Mouse (Mus musculus): ENCODE results near the gene Vps37b. TPM values are rescaled to one million over a fixed set of nuclear protein-coding genes. Genes with fewer than 3 reads are reported as not detected.

Gene Vps37b
- total RNA-seq, 4 experiments from 2014 or later: 76.1 to 101 (median 91.9) TPM

DNA sequence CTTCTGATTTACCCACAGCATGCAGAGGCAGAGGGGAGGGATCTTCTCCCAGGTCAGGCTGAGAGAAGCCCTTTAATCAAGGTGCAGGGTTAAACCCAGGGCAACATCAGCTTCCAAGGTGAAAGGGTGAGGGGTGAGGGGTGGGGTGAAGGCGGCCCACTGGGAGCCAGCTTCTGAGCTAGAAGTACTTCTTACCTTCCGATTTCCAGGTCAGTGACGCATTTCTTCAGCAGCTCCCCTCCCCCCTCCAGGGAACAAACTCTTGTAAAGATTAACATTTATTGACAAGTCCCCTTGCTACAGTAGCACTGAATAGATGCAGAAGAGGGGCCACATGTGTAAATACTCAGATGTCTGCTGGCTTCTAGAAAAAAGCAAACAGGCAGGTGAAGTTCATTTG, 54.8 kb downstream of the Vps37b start:
- no peak for DNase-seq

DNA sequence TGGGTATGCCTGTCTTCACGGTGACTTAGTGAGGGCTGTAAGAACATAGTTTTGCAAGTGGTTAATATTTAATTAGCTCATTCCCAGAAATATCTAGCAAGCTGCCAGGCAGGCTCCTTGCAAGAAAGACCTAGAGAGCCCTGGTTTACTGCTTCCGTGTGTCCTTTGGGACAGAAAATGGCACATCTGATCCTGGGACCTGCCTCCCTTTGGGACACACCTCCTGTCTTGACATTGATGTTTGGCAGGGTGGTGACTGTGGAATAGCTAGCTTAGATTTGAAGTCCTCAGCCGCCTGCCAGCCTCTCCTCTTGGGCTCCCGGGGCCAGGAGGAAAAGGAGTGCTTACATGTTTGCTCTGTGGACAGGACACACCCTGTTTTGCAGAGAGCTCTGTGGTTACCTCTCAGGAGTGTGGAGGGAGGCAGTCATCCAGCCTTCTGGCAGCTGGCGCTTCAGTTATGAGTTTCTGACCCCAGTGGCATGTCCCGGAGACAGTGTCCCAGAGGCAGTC, 56.3 kb downstream of the Vps37b start:
- no peak for DNase-seq

DNA sequence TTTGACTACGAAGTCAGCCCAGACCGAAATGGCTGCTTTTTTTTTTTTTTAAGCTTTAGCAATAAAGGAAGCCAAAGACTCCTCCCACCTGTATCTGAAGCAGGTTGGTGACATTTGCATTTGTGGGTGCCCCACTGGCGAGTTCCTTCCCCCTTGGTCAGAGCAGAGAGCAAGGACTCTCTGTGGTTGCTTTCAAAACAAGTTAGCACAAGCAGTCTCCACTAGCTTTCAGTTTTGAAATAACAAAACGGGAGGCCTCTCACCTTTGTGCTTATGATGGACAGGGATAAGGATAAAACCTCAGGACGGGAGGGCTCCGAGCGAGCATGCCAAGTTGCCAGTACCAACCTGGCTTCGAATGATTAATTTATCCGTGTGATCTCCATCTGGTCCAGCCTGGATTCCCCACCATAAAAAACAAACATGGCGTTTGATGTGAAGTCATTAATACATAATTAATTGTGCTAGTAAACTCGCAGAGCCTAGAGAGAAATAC, 57.4 kb downstream of the Vps37b start:
- DNase-seq: no peak

DNA sequence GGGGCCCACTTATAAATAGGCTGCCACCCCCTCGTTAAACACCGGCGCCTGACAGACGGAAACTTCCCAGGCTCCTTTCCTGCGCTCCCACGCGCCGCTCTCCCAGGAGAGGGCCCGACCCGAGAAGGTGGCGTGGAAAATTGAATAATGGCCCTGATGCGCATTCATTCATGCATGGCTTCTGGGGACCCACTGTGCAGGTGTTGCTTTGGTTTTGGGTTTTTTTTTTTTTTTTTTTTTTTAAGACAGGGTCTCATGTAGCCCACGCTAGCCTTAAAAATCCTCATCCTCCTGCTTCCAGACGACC, 57.9 kb downstream of the Vps37b start:
- no peak for DNase-seq

DNA sequence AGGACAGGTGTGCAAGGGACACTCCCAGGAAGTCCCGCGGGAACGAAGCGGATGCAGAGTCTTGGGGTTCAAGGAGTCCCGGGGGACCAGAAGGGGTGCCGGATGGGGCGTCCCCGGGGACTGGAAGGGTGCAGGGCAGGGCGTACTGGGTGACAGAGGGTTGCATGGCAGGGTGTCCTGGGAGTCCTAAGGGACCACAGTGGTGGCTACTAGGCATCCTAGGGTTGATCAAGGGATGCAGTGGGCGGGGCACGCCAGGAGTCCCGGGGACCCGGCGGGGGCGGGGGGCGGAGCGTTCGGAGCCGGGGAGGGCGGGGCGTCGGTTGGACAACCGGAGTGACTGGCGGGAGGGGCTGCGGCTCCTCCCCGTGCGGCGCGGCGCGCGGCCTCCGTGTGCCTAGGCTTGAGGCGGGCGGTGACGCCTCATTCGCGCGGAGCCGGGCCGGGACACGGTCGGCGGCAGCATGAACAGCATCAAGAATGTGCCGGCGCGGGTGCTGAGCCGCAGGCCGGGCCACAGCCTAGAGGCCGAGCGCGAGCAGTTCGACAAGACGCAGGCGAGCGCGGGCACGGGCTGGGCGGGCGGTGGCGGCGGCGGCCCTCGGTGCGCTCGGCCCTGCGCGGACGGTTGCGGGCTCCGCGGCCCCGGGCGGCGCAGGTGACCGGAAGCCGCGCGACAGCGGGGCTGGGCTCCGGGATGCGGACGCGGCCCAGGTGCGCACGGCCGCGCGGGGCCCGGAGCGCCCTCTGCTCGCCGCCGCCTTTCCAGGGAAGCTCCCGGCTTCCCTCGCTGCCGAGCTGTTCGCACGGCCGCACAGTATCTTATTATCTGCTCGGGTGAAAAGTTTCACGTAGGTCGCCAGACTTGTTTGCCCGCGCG, 58.5 kb downstream of the Vps37b start, which contains the start of gene Hip1r:
Gene Hip1r (plus strand): TSS at position 330 of the 880 bp plus-strand sequence.
- peak; percentile 61 for DNase-seq

DNA sequence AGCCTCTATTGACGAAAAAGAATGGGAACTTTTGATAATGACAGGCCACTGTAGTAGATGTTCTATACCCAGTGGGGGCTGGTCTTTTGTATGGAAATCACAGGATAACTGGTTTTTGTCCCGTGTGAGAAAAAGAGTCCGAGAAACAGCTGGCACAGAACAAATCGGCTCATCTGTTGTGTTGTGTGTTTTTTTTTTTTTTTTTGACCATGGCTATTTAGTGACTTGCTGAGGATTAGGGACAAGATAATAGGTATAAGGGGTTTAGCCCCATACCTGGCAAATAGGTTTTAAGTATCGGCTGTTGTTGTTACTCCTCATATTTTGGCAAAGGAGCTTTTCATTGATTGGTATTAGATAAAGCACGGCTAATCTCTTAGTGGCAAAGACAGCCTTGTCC, 59.6 kb downstream of the Vps37b start:
- no peak for DNase-seq

DNA sequence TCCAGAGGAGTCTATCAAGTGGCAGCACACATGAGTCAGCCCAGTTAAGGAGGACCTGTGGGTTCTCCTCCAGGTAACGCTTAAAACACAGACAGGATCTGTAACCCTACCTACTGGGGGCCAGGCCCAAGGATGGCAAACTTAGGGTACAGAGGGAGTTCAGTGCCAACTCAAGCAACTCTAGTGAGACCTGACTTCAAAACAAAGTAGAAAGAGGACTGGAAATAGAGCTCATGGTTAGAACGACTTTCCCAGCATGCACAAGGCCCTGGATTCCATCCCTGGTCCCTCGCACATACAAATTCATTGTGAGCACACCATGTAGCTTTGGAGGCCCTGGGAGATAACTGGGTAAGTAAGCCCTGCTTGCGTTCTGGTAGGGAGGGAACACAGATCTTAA, 61.5 kb downstream of the Vps37b start:
- DNase-seq: no peak

DNA sequence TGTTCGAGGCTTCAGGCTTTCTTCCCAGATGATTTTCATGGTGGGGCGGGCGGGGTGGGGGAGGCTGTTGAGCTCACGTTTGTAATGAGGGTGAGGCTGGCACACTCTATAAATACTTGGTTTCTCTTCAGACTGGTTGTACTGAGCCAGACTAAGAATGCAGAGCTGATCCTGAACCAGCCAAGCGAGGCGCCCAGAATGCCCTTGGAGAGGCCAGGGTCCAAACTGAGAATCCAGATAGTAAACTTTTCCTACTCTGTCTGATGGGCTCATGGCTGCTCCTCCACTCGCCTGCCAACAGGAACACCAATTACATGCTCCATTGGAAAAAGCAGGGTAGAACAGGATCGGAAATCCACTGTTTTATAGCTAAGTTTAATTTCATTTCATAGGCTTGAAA, 62.9 kb downstream of the Vps37b start:
- no peak for DNase-seq

DNA sequence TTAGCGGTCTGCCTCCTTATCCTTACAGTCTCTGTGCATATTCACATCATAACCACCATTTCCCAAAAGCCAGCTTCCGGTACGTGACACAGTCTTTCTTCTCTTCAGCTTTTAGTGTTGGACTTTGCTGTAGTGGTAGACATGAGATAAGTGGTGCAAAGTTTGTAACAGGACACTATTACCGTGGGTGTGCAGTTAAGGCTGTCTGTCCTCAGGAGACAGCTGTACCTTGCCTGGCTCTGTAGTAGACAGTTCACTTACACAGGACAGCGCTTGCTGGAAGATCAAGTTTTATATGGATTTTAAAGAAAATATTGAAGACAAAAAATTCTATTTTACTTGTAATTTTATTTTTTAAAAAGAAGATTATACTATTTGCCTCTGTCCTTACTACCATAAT, 63.6 kb downstream of the Vps37b start:
- no peak for DNase-seq

DNA sequence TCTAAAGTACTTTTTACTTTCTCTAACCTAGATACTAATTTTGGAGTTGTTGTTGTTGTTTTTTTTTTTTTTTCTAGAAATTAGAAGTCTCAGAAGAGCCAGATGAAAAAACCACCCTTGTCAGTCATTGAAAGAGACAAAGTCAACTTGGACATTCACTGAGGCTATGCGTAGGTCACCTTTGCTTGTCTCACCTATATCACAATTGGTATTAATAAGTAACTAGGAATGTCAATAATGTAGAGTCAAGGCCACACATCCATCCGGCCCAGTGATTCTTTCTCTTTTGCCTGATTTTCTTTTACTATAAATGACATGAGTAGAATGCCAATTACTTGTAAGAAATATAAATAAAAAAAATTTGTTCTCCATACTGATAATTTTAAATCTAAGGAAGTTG, 65.3 kb downstream of the Vps37b start:
- DNase-seq: no peak

DNA sequence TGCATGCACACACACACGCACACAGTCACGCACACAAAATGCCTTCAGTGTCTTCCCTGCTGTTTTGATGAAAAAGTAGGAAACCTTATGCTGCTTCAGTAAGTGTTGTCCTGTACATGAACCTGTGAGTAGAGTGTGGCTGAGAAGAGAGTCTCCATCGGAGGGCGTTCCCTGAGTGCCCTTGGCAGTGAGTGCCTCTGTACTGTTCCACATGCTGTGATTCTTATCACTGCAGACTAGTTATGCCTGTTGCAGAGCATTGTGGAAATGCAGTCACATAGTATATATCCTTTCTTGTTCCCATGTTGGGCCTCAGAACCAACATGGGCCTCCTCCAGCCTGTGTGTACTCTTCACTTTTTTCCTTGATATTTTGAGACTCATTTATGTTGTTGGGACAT, 67.9 kb downstream of the Vps37b start:
- DNase-seq: no peak

DNA sequence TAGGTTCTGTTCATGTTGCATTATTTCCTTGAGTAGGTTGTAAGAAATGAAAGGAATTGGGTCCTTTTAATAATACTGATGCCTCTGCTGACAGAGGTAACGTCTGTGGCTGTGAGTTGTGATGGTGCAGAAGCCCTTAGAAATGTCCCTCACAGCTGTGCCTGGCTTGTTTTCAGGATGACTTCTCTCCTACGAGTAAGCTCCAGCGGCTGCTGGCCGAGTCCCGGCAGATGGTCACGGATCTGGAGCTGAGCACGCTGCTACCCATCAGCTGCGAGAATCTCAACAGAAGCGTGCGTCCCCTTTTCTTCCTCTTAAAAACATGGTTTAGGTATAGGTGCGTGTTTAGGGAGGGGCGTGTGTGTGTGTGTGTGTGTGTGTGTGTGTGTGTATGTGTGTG, 71.0 kb downstream of the Vps37b start:
- no peak for DNase-seq

DNA sequence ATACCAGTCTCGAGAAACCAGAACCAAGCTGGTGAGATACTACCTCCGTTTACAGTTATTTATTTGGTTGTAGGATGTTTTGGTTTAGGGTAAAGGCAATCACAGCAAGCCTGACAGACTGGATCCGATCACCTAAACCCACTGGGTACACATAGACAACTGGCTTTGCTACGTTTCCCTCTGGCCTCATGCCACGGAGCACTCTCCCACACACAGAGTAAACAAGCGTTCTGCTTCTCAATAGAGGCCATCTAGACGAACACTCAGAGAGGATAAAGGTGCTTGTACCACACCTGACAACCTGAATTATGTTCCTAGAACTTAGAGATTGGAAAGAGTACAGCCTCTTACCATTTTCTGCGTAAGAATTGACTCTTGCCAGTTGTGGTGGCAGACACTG, 71.9 kb downstream of the Vps37b start:
- DNase-seq: no peak

DNA sequence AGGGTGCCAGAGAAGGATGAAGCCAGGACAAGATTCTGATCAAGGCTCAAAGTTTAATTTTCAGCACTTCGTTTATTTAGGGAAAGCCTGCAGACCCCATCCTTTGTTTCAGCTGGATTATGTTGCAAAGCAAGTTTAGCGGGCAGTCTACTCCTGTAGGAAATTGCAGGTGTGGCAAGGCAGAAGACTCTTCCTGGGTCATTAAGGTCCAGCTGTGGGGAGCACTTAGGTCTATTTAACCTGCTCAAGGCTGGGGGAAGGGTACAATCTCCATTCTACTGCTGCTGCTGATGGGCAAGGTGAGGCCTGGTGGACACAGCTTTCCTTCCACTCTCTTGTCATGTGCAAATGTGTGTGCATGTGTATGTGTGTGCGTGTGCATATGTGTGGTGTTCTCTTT, 73.1 kb downstream of the Vps37b start:
- DNase-seq: no peak

DNA sequence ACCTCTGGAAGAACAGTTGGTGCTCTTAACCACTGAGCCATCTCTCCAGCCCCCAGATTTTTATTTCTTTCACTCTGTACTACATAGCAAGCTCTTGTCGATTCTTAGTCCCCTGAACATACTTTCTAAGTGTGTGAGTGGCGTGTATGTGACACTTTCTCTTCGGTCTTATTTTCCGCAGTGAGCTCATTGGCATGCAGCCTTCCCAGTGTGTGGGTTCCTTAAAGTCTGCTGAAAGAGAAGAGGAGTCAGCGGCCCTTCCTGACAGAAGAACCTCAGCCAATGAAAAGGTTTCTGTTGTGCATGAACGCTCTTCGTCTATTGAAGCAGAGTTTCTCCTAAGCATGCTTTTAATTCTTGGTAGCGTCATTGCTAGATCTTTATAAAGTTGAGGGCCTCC, 74.9 kb downstream of the Vps37b start:
- no peak for DNase-seq

Small RNA genes within 50 kb of the gene (microRNA-seq; reads per million reads assigned to microRNA genes)
- 0.17 to 1.2 reads per million in 2 experiments for gene Mir7032

Other genes starting within 250 kb of the Vps37b start
- 1 to 10 TPM; 1.3 to 2.6 (median 1.5) TPM for gene Hcar2, start 166.8 kb downstream of the Vps37b start, total RNA-seq (2022)
- gene Hcar1, start 152.2 kb downstream of the Vps37b start, total RNA-seq (2022): 1 to 10 TPM; 3.4 to 8.4 (median 7.0) TPM
- gene Denr, start 125.1 kb downstream of the Vps37b start, total RNA-seq (2022): 10 to 100 TPM; 60.3 to 75.8 (median 67.3) TPM
- 1 to 10 TPM in 3 of 4 experiments, under 1 TPM in 1; 0.87 to 2.5 (median 2.2) TPM for gene Gm43518, start 104.9 kb downstream of the Vps37b start, total RNA-seq (2022)
- gene Ccdc62, start 101.6 kb downstream of the Vps37b start, total RNA-seq (2022): 1 to 10 TPM; 2.0 to 9.8 (median 6.1) TPM
- gene Hip1r, start 58.6 kb downstream of the Vps37b start, total RNA-seq (2022): 10 to 100 TPM; 13.2 to 29.8 (median 22.8) TPM
- 10 to 100 TPM; 11.4 to 21.3 (median 15.4) TPM for gene Abcb9, start 63.5 kb upstream of the Vps37b start, total RNA-seq (2022)
- gene Ogfod2, start 80.0 kb upstream of the Vps37b start, total RNA-seq (2022): 10 to 100 TPM; 51.2 to 59.3 (median 55.6) TPM
- 10 to 100 TPM; 46.4 to 72.0 (median 57.1) TPM for gene Arl6ip4, start 83.8 kb upstream of the Vps37b start, total RNA-seq (2022)
- 10 to 100 TPM; 52.7 to 67.0 (median 62.5) TPM for gene Pitpnm2, start 217.5 kb upstream of the Vps37b start, total RNA-seq (2022)